Mouse (Mus musculus) hindbrain, embryonic 12.5 days (tissue): Measurements from ENCODE around the gene Usp3. TPM values are rescaled to one million over a fixed set of nuclear protein-coding genes. Genes with fewer than 3 reads are reported as not detected.

Experiments used
- ATAC-seq: fragments of 200-750 bp; cut with Nextera tagmentation; 2 replicates; pipeline ENCODE4 v1.8.0; 2017; ENCODE audit warnings: moderate TSS enrichment; ENCODE audit not compliant: low FRiP score
- H3K27ac ChIP-seq: fragments of 300-500 bp; sonication (generic); 2 replicates; pipeline ENCODE4 v1.5.1; 2016; ENCODE audit warnings: mild to moderate bottlenecking
- H3K27me3 ChIP-seq: fragments of 300-500 bp; sonication (generic); 2 replicates; pipeline ENCODE4 v1.6.1; 2016; ENCODE audit warnings: mild to moderate bottlenecking
- H3K36me3 ChIP-seq: fragments of 300-500 bp; sonication (generic); 2 replicates; pipeline ENCODE4 v1.6.1; 2016; ENCODE audit warnings: mild to moderate bottlenecking
- H3K4me1 ChIP-seq: fragments of 300-500 bp; sonication (generic); 2 replicates; pipeline ENCODE4 v1.6.1; 2016
- H3K4me2 ChIP-seq: fragments of 300-500 bp; sonication (generic); replicated peaks from 2 replicates; pipeline ENCODE4 v1.6.1; 2016; ENCODE audit warnings: mild to moderate bottlenecking
- H3K4me3 ChIP-seq: fragments of 300-500 bp; sonication (generic); 2 replicates; pipeline ENCODE4 v1.5.1; 2016; ENCODE audit warnings: mild to moderate bottlenecking
- H3K9ac ChIP-seq: fragments of 300-500 bp; sonication (generic); 2 replicates; pipeline ENCODE4 v1.6.1; 2016; ENCODE audit warnings: mild to moderate bottlenecking, moderate library complexity
- H3K9me3 ChIP-seq: fragments of 300-500 bp; sonication (generic); replicated peaks from 2 replicates; pipeline ENCODE4 v1.6.1; 2016; ENCODE audit warnings: mild to moderate bottlenecking
- WGBS: fragments of 180-500 bp; shearing (Covaris S2); methylation state at CpG from one replicate; pipeline ENCODE4 v1.1.7; 2016; 5-methylcytosine and 5-hydroxymethylcytosine counted together
- polyA plus RNA-seq: library from polyadenylated mRNA; unstranded; fragments of >200 nt; fragmentation: Nextera tagmentation; extraction: Ambion mirVana; gene quantifications from 2 replicates; pipeline ENCODE4 v1.2.1, GENCODE M21; 2016

Usp3 gene
- polyA plus RNA-seq, 1 experiment from 2014 or later, result 88.1 TPM

- no peak overlapping the region for H3K27ac ChIP-seq
- peaks cover 13% of the 10 kb centered on the region for H3K4me1 ChIP-seq
- no peak overlapping the region for H3K9ac ChIP-seq
- H3K4me3 ChIP-seq, result no peak overlapping the region
- no peak overlapping the region for H3K4me2 ChIP-seq
- ATAC-seq, result no peak
- peaks cover 9% of the 10 kb centered on the region for H3K27me3 ChIP-seq
- no peaks in the 10 kb centered on the region for H3K9me3 ChIP-seq
- no peaks in the 10 kb centered on the region for H3K36me3 ChIP-seq
- WGBS, result 49% methylated on average over 5 of the region's 5 CpGs
Measured at GRCm38 (mm10) chr9:66598636-66599035, 5.7 kb upstream of the Usp3 start.

DNA sequence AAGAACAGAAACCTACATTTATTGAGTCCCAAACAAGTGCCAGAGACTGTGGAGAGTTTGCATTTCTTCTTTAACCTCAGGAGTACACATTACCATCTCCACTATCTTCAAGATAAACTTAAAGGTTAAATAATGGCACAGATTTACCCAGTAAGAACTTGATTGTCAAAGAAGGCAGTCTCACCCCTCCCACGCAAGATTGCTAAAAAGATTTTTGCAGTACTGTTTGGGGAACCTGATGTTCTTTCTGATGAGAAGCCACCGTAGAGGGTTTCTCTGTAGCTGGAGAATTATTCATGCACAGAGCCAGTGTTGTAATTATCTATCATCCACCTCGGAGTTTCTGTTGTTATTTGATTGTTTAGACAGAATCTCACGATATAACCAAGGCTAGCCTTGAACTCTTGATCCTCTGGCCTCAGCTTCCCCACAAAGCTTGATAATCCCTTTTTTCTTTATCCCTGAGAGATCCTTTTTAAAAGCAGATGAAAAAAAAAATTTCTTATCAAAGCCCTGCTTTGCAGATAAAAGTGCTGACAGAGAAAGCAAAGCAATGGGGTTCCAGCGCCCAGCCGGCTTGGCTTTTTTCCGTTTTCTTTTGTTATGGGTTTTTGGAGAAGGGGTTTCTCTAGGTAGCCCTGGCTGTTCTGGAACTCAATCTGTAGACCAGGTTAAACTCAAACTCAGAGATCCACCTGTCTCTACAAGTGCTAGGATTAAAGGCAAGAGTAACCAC is 4.7 kb upstream of the Usp3 start:
- no peak overlapping the region for H3K4me3 ChIP-seq
- H3K4me2 ChIP-seq, result no peak overlapping the region
- ATAC-seq, result no peak
- no peaks in the 10 kb centered on the region for H3K9me3 ChIP-seq
- H3K4me1 ChIP-seq, result peaks cover 16% of the 10 kb centered on the region
- no peak overlapping the region for H3K27ac ChIP-seq
- 19% methylated on average over 7 of the region's 7 CpGs for WGBS
- H3K36me3 ChIP-seq, result no peaks in the 10 kb centered on the region
- no peak overlapping the region for H3K9ac ChIP-seq
- H3K27me3 ChIP-seq, result peaks cover 8% of the 10 kb centered on the region

GRCm38 (mm10) chr9:66597076-66597475 is 4.1 kb upstream of the Usp3 start:
- peaks cover 8% of the 10 kb centered on the region for H3K27me3 ChIP-seq
- H3K36me3 ChIP-seq, result no peaks in the 10 kb centered on the region
- peaks cover 16% of the 10 kb centered on the region for H3K4me1 ChIP-seq
- no peak overlapping the region for H3K9ac ChIP-seq
- H3K9me3 ChIP-seq, result no peaks in the 10 kb centered on the region
- WGBS, result 26% methylated on average over 6 of the region's 6 CpGs
- no peak overlapping the region for H3K27ac ChIP-seq
- no peak for ATAC-seq
- H3K4me2 ChIP-seq, result no peak overlapping the region
- H3K4me3 ChIP-seq, result no peak overlapping the region

DNA sequence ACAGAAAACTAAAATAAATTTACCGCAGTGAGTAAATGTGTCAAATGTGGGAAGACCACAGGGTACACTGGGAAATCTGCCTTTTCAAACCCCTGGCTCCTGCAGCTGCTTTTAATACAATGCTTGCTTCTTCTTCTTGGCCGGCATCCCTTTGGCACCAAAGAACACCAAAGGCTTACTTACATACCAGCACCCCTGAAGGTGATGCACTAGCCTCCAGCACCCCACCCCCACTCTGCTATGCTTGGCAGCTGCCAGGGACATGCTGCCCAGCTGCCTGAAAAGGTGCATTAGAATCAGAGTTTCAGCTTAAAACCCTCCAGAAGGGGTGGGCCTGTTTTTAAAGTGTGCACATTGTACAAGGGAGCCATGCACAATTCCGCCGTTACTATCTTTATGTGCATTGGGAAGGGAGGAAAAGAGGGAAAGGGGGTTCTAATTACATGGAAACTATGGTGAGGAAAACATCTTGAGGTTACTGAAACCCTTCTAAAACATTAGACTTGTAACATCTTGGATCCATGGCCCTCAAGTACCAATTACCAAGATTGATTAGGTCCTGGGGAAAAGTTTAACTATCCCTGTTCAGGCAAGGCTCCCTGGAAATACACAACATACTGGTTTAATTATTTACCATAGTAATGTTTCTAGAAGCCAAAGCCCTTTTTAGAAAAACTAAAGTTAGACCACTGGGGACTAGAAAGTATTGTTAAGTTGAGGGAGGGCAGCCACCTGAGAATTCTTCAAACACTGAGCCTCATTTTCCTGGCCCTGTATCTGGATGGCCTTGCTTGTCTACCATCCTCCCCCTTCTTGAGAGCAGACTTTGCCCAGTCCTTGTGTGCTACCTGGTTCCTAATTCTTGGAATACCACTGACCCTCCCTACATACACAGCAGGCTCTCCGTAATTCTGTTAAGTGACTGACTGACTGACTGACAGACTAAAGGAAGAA is 3.1 kb upstream of the Usp3 start:
- Histone ChIP-seq H3K4me1 (peaks cover 20% of the 10 kb centered on the region), H3K9ac (no peak overlapping the region), H3K36me3 (no peaks in the 10 kb centered on the region), H3K4me2 (no peak overlapping the region), H3K27me3 (peaks cover 8% of the 10 kb centered on the region), H3K9me3 (no peaks in the 10 kb centered on the region), H3K27ac (no peak overlapping the region), H3K4me3 (no peak overlapping the region)
- WGBS, result 54% methylated on average over 5 of the region's 5 CpGs
- ATAC-seq, result no peak

- Histone ChIP-seq H3K9ac (no peak overlapping the region), H3K4me1 (peaks cover 30% of the 10 kb centered on the region), H3K4me2 (peak overlapping the region; percentile 81; the same call in 1 of the 2 replicates), H3K27me3 (peaks cover 8% of the 10 kb centered on the region), H3K36me3 (no peaks in the 10 kb centered on the region), H3K27ac (no peak overlapping the region), H3K4me3 (no peak overlapping the region), H3K9me3 (no peaks in the 10 kb centered on the region)
- ATAC-seq, result no peak
- WGBS, result 48% methylated on average over 3 of the region's 3 CpGs
Measured at GRCm38 (mm10) chr9:66594061-66594460, 1.1 kb upstream of the Usp3 start.

DNA sequence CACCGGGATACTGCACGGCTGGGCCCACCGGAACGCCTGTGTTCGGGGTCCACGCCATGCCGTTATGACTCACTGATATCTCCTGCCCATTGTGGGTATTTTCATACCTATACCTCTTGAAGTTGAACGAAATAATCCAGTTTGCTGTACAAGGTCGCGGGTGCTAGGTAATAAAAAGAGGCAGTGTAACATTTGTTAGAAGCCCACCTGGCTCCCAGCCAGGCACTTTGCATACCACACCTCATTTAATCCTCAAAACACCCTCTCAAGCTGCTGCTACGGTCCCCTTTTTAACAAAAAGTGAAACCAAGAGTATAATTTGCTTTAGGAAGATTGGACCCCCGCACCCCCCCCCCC is 649 bp upstream of the Usp3 start:
- H3K9ac ChIP-seq, result 0 out of 2 replicates have a peak overlapping the region, but pooled peaks have one; percentile 99
- ATAC-seq, result no peak
- H3K9me3 ChIP-seq, result no peaks in the 10 kb centered on the region
- peak overlapping the region; percentile 23; the same call in 1 of the 2 replicates for H3K27ac ChIP-seq
- peak overlapping the region; percentile 95 for H3K4me3 ChIP-seq
- no peaks in the 10 kb centered on the region for H3K36me3 ChIP-seq
- 10% methylated on average over 12 of the region's 12 CpGs for WGBS
- peak overlapping the region; percentile 81 for H3K4me2 ChIP-seq
- peaks cover 30% of the 10 kb centered on the region for H3K4me1 ChIP-seq
- H3K27me3 ChIP-seq, result peaks cover 8% of the 10 kb centered on the region

DNA sequence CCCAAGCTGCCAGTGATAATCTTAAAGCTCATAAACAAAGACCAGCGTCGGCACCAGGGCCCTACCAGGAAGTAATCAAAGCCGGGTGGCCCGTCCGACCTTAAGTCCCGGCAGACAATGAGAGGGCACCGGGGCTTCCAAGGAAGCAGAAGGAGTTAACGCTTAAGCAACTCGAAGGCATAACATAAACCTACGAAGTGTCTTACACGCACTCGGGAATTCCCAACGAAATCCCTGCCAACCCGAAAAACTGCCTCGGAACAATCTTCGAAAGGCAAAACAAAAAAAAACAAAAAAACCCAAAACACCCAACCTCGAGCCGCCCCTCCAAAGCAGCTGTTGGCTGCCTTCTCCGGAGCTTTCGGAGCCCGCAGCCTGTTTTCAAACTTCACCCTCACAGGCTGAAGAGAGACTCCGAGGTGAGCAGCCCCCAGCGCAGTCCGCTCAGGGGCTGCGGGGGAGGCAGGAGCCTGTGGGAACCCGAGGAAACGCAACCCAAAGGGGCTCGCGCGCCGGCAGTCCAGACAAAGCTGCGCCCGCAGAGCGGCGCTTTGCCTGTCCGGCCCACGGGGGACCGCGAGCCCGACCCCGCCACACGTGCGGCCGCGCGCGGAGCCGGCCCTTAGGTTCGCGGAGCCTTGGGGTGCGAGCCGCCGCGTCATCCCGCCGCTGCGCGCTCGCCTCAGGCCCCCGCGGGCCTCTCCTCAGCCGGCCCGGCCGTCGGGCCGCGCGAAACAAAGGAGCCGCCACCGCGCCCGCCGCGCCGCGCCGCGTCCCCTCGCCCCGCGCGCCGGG is 894 bp downstream of the Usp3 start:
- 1% methylated on average over 83 of the region's 83 CpGs for WGBS
- Histone ChIP-seq H3K4me1 (peaks cover 27% of the 10 kb centered on the region), H3K4me3 (peak overlapping the region; percentile 95)

GRCm38 (mm10) chr9:66590051-66590450 is 2.9 kb downstream of the Usp3 start:
- no peaks in the 10 kb centered on the region for H3K9me3 ChIP-seq
- peaks cover 29% of the 10 kb centered on the region for H3K4me1 ChIP-seq
- H3K27ac ChIP-seq, result no peak overlapping the region
- ATAC-seq, result no peak
- no peaks in the 10 kb centered on the region for H3K36me3 ChIP-seq
- no peak overlapping the region; the same call in 1 of the 2 replicates for H3K9ac ChIP-seq
- peaks cover 3% of the 10 kb centered on the region; the same call in 1 of the 2 replicates for H3K27me3 ChIP-seq
- H3K4me2 ChIP-seq, result peak overlapping the region; percentile 81
- 55% methylated on average over 2 of the region's 2 CpGs for WGBS
- H3K4me3 ChIP-seq, result no peak overlapping the region

More for the DNA sequence above, 894 bp downstream of the Usp3 start:
- no peaks in the 10 kb centered on the region for H3K36me3 ChIP-seq
- ATAC-seq, result peak; percentile 65
- H3K4me2 ChIP-seq, result peak overlapping the region; percentile 81
- no peaks in the 10 kb centered on the region for H3K9me3 ChIP-seq
- H3K27me3 ChIP-seq, result peaks cover 5% of the 10 kb centered on the region; the same call in 1 of the 2 replicates
- peak overlapping the region; percentile 99 for H3K9ac ChIP-seq
- peak overlapping the region; percentile 96 for H3K27ac ChIP-seq

- Histone ChIP-seq H3K4me2 (no peak overlapping the region), H3K4me1 (peaks cover 24% of the 10 kb centered on the region), H3K9ac (no peak overlapping the region), H3K36me3 (no peaks in the 10 kb centered on the region), H3K27ac (no peak overlapping the region), H3K4me3 (no peak overlapping the region), H3K27me3 (no peaks in the 10 kb centered on the region), H3K9me3 (no peaks in the 10 kb centered on the region)
- WGBS, result 92% methylated on average over 1 of the region's 1 CpGs
- no peak for ATAC-seq
Measured at GRCm38 (mm10) chr9:66587016-66587415, 5.9 kb downstream of the Usp3 start.

- Histone ChIP-seq H3K9ac (no peak overlapping the region), H3K4me1 (peaks cover 24% of the 10 kb centered on the region), H3K4me3 (no peak overlapping the region), H3K27ac (no peak overlapping the region), H3K27me3 (no peaks in the 10 kb centered on the region), H3K4me2 (no peak overlapping the region), H3K36me3 (no peaks in the 10 kb centered on the region), H3K9me3 (no peaks in the 10 kb centered on the region)
- no peak for ATAC-seq
- WGBS, result 40% methylated on average over 1 of the region's 1 CpGs
Measured at GRCm38 (mm10) chr9:66586533-66586932, 6.4 kb downstream of the Usp3 start.

DNA sequence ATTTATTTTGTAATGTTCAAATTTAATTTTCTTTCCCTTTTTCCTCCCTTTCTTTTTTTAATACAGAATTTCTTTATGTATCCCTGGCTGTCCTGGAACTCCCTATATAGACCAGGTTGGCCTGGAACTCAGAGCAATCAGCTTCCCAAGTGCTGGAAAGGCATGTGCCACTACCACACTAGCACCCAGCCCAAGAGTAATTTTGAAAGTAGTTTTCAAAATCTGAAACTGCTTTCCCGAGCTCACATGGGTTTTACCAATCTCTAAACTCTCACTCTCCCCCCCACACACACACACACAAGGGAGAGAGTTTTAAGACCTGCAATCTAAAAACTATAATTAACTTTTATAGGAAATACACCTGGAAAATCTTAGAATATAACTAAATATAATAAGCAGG is 7.8 kb downstream of the Usp3 start:
- H3K27me3 ChIP-seq, result no peaks in the 10 kb centered on the region
- peaks cover 13% of the 10 kb centered on the region for H3K4me1 ChIP-seq
- no peak for ATAC-seq
- H3K9me3 ChIP-seq, result no peaks in the 10 kb centered on the region
- H3K36me3 ChIP-seq, result no peaks in the 10 kb centered on the region
- no peak overlapping the region for H3K4me3 ChIP-seq
- no peak overlapping the region for H3K9ac ChIP-seq
- 75% methylated on average over 1 of the region's 1 CpGs for WGBS
- no peak overlapping the region for H3K4me2 ChIP-seq
- H3K27ac ChIP-seq, result no peak overlapping the region

DNA sequence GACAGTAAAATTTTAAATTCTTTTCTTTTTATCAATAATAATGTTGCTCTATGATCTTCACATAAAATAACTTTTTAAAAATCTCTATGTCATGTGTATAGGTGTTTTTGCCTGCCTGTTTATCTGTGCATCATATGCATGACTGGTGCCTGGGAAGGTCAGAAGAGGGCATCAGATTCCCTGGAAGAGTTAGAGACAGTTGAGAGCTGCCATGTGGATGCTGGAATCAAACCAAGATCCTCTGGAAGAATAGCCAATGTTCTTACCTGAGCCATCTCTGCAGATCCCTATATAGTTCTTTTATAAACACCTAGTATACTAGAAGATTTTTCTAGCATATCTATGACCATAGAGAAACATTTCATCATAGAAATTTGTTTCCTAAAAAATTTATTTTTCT is 8.8 kb downstream of the Usp3 start:
- Histone ChIP-seq H3K4me2 (no peak overlapping the region), H3K27me3 (no peaks in the 10 kb centered on the region), H3K36me3 (no peaks in the 10 kb centered on the region; the same call in 1 of the 2 replicates), H3K27ac (no peak overlapping the region), H3K4me3 (no peak overlapping the region), H3K4me1 (peaks cover 7% of the 10 kb centered on the region), H3K9me3 (no peaks in the 10 kb centered on the region), H3K9ac (no peak overlapping the region)
- ATAC-seq, result no peak
